Mouse (Mus musculus) gastrocnemius, postnatal 25 days (tissue): ENCODE measurements around the gene St13. TPM values are rescaled to one million over a fixed set of nuclear protein-coding genes. Genes with fewer than 3 reads are reported as not detected.

ENCODE experiments used
- DNase-seq: peaks from one replicate; pipeline ENCODE4 v3.0.0; 2022
- total RNA-seq, 2 experiments: library from RNA; stranded (reverse); gene quantifications; 1 replicate in 1 of 2; 2 replicates in 1 of 2; pipeline ENCODE4 v1.2.3; 2021

St13 gene
- total RNA-seq, 2 experiments from 2014 or later, result 84.6 to 87.8 TPM

DNA sequence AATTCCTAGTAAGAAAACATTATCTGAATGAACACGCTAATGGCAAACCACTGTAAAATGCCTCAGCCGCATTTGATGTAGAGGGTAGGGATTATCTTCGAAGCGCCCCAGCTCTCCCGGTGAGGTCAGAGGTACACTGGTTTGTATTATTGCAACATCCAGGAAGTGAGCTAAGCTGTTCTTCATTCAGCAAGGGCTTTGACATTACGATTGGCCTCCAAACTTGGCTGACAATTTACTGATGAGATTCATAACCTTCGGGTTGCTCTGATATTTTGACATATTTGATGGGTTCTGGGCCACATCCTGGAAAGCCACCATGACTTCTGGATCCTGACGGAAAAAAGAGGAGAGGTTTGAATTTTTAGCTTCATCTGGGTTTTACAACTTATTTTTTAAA is 34.6 kb downstream of the St13 start:
- DNase-seq, result no peak

DNA sequence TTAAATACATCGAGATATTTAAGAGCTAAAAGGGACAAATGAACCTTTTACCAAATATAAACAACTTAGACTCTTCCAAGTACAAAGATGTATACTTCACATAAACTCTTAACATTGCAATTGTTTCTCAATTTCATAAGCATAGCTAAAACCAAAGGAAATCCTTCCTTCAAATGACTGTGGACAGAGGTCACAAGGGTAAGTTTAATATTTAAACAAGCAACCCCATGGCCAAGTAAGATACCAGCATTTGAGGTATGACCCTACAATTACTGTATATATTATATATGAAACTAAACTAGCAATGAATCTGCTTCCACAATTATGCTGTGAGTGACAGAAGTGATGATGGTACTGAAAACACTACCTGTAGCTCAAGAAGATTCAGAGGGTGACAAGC is 35.6 kb downstream of the St13 start:
- no peak for DNase-seq

DNA sequence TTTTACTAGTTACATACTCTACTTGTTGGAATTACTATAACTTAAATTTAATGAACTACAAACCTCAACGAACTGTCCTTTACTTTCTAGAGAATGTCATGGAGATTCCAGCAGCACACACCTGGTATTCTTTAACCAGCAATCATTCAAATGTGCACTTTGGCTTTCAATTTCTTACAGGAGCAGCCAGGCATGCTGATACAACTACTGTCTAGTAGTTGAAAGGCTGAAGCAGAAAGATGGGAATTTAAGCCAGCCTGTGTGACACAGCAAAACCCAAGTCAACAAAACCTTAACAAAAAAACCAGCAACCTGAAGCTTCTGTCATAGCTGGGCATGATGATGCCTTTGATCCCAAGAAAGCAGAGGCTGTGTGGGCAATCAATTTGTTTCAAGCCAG is 37.4 kb downstream of the St13 start:
- DNase-seq, result no peak

DNA sequence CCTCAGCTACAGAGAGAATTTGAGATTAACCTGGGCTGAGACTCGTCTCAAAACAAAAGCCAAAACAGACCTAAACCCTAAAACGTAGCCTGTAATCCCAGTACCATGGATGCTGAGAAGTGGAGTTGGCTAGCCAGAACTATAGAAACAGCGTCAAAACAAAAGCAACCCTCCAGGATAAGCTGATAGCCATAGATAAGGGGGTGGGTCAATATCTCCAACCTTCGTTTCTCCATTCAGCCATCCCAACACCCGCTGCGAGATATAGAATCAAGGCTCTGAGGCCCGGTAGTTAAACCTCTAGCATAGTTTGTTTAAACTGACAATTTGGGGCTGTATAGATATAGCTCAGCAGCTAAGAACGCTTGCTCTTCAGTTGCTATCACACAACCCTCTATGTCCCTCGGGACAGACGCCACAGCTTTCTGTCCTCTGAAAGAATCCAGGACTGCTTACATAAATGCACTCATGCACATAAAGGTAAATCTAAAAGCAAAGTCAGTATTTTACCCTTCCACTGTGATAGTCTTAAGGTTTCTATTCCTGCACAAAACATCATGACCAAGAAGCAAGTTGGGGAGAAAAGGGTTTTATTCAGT is 38.4 kb downstream of the St13 start:
- DNase-seq, result no peak

DNA sequence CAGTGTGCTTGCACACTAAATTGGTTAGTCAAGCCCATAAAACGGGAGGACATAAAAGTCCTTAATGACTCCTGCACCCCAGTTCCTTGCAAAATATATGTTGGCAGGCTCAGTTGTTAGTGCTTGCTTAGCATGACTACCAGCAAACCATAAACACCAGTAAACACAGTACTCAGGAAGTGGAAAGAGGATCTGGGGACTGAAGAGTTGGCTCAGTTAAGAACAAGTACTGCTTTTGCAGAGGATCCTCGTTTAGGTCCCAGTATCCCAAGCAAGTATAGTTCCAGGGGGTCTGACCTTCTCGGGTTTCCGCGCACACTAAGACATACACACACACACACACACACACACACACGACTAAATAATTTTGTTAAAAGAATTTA is 38.9 kb downstream of the St13 start:
- no peak for DNase-seq

DNA sequence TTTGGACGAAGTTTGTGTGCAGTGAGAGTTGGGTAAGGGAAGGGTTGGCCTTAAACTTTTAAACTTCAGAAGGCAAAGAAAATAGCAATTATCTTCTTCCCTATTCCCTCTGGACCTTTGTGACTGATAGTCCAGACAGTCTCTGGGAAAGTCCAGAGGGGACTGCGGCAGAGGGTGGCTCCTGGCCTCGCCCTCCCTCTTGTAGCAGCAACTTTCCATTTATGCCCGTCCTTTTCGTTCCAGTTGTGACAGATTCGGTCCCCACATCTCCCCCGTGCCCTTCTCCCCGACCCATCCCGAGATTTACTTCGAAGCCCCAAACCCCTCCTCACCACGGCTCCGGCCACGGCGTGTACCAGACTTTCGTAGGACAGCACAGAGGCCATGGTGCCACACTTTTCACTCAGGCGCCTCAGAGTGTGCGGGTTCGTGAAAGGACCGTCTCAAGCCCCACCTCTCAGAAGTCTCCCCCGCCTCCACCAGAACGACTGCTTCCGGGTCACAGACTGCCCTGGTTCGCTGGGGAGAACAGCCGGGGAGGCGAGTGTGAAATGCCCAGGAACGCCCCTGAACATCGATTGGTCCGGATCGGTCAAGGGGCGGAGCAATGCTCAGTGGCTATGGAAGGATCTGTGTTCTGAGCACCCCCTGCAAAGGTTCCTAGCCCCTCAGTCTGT is 39.4 kb downstream of the St13 start, which contains the start of gene Slc25a17:
Slc25a17 (minus strand) TSS at position 468 of the 677 bp plus-strand sequence.
- peak; percentile 95 for DNase-seq

DNA sequence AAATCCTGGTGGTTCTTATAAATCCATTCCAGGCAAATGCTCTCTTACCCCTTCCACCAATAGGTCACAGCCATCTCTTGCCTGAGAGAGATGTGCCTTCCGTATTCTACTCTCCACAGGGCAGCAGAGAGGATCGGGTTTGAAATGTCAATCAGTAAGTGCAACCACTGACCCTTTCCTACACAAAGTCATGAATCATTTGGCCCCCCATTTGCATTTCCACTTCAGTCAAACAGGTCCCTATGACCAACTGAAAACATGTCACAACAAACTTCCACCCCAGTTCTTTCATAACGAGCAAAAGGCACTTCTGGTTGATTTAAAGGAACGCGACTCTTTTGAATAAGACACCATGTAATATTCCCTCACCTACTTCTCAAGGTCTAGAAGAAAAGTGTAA is 40.5 kb downstream of the St13 start:
- DNase-seq, result no peak

DNA sequence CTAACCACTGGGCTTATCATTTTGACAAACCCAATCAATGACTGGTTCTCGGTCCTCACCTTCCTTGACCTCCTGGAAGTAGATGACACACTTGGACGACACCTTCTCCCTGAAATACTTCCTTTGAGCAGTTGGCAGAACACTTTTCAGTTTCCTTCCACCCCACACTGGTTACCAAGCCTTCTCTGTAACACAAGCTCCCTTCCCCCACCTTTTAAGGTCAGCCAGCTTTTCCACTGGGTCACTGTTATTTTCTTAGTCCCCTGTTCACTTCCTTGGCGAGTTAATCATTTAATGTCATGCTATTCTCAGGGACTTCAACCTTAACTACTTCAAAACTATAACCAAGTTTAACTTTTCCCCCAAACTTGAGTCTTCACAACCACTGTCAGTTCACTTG is 40.9 kb downstream of the St13 start:
- DNase-seq, result no peak

DNA sequence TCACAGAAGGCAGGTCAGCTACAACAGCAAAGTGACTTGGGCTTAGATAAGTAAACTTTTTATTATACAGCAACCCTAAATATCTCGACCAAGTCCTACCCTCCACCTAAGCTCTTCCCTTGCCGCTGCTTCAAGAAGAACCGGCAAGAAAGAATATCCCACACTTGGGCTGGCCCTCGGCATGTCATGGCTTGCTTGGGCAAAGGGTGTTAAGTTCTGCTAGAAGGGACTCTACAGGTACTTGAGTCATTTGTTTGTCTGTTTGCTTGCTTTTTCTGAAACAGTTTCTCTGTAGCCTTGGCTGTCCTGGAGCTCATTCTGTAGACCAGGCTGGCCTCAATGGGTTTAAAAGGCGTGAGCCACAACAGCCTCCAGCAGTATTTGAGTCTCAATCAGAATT is 42.9 kb downstream of the St13 start:
- no peak for DNase-seq

DNA sequence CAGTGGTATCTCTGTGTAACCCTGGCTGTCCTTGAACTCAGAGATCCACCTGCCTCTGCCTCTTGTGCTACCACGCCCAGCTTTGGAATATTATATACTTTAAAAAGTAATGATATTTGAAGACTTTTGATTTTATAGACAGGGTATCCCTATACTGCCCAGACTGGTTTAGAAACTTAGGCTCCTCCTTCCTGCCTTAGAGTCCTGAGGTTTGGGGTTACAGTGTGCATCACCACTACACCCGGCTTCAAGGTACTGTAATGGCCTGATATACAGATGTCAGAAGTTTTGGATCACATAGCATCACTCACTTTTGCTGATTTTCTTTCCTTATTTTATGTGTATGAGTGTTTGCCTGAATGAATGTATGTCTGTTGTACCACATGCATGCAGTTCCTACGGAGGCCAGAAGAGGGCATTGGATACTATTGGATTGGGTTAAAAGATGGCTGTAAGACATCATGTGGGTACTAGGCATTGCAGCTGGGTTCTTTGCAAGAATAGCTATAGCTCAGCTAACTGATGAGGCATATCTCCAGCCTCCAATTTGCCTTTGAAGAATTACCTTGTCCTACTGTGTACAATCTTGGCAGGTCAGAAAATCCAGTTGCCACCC is 44.6 kb downstream of the St13 start:
- DNase-seq, result no peak

DNA sequence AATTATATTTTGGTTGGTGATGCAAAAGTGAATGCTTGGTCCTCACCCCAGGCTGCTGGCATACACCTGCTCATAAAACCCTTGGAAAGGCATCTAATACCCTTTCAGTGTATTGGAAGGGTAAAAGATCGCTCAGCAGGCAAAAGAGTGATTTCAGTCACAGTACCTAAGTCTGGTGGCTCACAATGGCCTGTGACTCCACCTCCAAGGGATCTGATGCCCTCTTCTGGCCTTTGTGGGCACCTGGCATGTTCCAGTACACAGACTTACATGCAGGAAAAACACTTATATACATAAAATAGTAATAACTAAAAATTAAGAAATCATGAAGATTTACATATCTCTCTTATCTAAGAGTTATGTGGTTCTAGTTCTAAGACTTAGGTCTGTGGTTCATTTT is 47.2 kb downstream of the St13 start:
- no peak for DNase-seq

DNA sequence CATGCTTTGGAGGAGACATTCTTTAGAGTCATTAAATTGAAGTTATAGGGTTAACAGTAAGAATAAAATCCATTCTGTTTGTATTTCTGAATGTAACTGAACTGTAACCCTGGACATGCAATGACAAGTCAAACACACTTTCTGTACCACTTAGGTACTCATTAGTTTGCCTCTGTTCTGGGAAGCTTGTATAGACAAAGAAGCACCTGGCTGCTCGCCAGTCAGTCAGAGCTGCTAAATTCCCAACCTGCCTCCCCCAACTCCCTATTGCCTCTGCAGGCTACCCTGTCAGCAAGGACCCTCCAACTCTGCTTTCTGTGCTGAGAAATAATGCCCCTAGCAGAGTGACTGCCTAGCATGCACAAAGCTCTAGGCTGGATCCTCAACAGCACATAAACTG is 49.5 kb downstream of the St13 start:
- DNase-seq, result no peak

DNA sequence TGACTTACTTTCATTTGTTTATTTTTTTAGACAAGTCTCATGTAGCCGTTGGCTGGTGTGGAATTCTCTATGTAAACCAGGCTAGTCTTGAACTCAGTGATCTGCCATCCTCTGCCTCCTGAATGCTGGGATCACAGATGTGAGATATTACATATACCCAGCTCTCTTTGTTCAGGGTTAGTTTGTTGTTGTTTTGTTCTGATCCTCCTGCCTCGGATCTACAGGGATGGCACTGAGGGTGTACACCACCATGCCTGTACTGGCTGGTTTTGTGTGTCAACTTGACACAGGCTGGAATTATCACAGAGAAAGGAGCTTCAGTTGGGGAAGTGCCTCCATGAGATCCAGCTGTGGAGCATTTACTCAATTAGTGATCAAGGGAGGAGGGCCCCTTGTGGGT is 51.5 kb downstream of the St13 start:
- no peak for DNase-seq

DNA sequence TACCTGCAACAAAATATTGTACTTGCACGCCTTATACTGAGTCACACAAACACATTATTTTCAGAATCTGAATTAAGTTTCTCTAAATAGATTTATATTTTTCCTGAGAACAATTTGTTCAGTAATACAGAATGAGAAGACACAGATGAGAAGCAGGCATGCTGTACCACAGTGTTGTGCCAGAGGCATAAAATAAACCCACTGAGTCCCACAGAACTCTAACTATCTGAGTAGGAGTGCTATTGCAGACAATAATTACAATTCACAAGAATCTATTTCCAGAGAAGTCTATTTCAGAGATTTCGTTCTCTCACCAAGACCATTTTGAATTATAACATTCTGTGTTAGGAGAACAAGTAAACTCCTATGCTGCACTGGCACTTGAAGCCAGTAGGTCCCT is 52.4 kb downstream of the St13 start:
- DNase-seq, result no peak

DNA sequence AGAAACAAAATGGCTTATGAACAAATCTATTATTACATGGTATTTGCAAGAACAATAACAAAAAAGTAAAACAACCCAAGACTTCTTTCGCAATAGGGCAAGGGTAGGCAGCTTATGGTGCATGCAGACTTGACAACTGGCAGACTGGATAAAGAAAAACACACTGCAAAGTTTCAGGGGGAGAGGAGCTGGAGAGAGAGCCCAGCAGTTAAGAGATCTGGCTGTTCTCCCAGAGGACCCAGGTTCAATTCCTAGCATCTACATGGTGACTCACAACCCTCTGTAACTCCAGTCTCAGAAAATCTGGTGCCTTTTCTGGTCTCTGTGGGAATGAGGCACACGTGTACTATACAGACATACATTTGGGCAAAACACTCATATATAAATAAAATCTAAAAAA is 58.5 kb downstream of the St13 start:
- no peak for DNase-seq

DNA sequence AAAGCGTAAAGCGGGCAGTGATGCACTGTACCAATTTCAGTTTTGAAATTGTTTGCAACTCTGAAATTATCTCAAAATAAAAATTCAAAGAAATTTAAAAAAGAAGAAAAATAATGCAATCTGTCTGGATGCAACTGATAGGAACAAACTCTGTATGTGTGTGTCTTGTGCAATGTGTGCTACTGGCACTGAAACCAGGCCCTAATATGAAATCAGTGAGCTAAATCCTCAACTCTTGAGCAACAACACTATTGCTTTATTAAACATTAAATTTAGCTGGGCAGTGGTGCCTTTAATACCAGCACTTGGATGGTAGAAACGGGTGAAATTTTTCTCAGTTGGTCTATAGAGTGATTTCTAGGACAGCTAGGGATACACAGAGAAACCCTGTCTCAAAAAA is 60.7 kb downstream of the St13 start:
- DNase-seq, result no peak

DNA sequence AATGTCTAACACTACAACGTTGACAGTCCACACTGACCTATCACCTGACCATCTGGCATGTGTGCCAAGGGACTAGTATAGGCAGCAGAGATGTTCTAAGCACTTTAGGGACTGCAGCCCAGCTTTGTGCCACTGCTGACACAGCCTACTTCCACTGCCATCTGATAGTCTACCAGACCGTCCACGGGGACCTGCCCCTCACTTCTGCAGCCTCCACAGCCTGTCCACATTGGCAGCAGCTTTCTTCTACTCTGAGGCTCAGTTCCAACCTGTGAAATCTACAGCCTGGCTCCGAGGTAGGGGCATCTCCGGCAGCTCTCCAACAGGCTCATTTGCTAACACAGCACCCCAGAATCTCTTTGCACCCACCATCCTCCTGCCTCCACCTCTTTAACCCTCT is 63.4 kb downstream of the St13 start:
- DNase-seq, result peak; percentile 35

DNA sequence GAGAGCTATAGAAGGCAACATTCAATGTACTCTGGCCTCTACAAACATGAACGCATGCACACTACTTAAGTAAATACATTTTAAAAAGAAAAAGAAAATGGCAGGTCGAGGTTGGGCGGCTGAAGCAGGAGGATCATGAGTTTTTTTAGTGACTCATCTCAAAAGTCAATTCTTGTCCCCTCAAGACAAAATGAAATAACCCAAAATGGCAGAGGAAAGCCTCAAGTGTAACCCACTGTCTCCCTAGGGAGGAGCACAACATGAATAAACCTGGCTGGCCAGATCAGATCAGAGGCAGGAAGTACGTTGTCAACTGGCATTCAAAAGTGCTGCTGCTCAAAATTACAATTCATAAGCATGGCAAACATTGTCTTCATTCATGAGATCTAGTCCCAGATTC is 67.4 kb downstream of the St13 start:
- no peak for DNase-seq

DNA sequence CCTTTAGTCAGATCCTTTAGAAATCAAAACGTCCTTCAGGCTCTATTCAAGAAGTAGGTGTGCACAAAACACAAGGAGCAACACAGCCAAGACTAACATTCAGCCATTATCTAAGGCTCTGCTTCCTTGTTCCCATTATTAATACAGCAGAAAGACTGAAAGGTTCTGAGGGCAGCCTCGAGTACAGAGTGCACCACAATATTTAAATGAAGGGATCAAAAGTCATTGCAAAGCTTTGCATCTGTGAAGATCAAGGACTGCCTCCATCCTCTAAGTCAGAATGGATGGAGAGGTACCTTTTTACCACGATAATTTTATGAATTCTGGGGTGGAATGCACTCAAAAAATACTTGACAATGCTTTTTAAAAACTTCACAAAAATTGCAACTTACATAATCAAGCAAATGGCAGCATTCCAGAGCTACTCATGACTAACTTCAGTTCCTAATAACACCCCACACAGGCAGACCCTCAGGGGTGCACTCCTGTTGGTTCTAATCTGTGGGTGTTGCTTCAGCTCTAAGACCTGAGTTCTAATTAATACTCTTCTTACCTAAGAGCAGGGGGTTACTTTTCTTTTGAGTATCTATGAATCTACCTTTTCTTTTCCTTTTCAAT is 69.0 kb downstream of the St13 start:
- no peak for DNase-seq

DNA sequence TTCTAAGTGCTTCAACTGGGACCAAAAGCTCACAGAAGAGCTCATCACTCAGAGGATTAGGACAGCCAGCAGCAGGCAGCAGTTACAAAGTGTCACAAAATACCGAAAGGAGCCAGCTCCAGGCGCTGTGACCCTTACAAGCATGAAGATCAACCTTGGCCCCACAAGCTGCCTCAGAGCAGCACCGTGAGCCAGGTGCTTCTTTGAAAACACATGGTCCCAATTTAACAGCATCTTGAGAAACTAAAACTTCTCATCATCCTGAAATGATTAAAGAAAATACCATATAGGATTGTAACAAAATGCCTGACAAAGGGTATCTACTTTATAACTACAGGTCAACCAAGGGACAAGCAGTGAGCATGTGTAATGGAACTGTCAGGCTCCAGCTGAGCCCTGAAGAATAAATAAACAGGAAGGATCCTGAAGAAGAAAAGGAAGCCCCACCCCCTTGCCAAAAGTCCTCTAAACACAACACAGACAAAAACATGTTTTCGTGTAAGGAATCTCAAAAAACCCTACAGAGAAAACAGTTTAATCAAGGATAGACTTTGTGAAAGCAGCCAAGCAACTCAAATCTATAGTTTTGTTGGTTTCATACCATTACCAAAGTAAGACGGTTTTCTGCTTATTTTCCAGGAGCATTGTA is 70.0 kb downstream of the St13 start:
- DNase-seq, result no peak

DNA sequence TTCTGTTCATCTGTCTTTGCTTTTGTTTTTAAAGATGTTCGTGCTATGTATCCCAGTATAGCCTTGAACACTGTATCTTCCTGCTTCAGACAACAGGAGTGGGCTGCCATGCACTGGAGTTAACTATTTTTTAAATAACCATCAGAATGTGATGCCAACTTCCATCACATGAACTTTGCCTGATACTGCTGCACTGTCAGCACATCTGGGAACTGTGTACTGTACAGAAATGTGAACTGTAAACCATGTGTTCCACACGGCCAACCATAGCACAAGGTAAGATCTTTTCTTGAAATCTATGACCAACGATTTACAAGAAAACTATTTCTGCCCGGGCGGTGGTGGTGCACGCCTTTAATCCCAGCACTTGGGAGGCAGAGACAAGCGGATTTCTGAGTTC is 72.4 kb downstream of the St13 start:
- no peak for DNase-seq

DNA sequence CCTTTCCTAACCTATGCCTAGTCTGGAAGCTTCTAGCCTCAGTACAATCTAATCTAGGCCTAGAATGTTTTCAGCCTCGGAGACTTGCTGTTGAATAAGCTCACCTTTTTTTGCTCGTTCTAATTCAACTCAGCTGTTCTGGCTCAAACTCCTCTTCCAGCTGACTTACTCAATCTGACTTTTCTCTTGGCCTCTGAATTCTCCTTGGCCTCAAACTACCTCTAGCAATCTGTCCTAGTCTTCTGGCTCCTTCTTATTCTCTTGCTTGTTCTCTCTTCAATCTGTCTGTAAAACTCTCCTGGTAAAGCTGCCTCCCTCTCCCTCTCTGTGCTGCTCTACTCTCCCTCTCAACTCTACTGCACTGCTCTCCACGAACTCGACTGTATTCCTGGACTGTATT is 74.9 kb downstream of the St13 start:
- no peak for DNase-seq

DNA sequence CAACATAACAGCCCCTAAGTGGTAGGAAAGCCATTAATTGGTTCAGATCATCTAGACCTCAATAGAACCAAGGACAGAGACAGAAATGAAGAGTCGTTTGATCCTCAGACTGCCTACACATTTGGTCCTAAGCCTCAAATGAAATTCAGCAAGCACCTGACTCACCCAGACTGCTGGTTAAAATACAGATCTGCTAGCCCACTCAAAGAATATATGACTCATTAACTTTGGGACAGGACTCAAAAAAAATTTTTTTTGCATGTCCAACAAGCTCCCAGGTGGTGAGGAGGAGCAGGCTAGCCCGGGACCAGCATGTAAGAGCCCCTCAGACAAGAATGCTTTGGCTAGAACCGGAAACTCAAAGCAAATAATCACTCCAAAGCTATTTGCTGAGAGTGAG is 79.7 kb downstream of the St13 start:
- DNase-seq, result no peak
